Mouse (Mus musculus) brain, embryonic 14.5 days (tissue): Measurements from ENCODE around the gene Zbtb2.

Experiments used
- CTCF ChIP-seq: fragments of 200-500 bp; IDR thresholded peaks from 2 replicates; pipeline ENCODE4 v1.5.1; 2012; ENCODE audit warnings: inconsistent platforms, mild to moderate bottlenecking, moderate library complexity, borderline replicate concordance; ENCODE audit not compliant: insufficient read depth, insufficient read length; ENCODE audit errors: extremely low read depth
- POLR2A ChIP-seq: fragments of 200-500 bp; IDR thresholded peaks from 2 replicates; pipeline ENCODE4 v1.6.1; 2012; ENCODE audit warnings: mild to moderate bottlenecking, inconsistent platforms, borderline replicate concordance; ENCODE audit not compliant: poor library complexity, insufficient read depth, insufficient read length, severe bottlenecking; ENCODE audit errors: extremely low read depth

GRCm38 (mm10) chr10:4372011-4372410, 15.9 kb downstream of the Zbtb2 start:
- TF ChIP-seq POLR2A (no peak), CTCF (peak; percentile 58; the same call in 1 of the 2 replicates)
